Mouse (Mus musculus) retina, adult 2 months (tissue): ENCODE data around the gene Ppp1r14a.
A peak's percentile ranks its signal among the peaks of the same experiment; 100 is the strongest.

Experiments
- DNase-seq: peaks from one replicate; pipeline ENCODE4 v3.0.0-alpha.2; 2012; ENCODE audit warnings: low read depth, low spot score

Ppp1r14a gene

DNA sequence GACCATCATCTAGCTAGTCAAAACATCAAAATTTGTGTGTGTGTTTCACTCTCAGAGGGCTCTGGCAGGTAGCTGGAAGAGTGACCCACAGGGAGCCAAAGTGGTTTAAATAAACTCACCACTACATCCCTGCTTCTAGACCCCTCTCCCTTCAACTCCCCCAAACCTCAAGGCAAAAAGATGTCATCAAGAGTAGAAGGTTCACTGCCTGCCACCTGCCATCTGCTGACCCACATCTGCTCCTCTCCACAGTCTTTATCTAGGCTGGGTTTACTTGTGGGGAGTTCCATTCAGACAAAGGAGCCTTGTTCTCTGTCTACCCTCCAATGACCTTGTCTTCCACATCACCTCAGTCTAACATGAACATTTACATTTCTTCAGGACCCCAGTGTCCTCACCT is 9.8 kb upstream of the Ppp1r14a start:
- DNase-seq, result no peak

DNA sequence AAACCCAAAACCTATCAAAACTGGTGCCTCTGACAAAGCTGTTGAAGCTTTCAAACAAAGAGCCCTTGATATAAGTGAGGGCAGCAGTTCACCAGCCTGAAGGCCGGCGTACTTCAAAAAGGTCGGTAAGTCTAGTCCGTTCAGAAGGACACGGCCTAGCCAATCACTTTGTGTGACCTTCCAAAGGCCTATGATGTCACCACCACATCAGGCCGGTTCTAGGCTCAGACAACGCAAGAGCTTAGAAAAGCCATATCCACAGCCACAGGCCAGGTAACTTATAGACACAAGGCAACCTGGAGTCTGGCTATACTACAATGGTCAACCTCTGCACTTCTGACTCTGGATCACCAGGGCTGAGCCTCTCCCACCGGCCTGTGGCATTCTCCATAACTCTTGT is 9.2 kb upstream of the Ppp1r14a start:
- no peak for DNase-seq

DNA sequence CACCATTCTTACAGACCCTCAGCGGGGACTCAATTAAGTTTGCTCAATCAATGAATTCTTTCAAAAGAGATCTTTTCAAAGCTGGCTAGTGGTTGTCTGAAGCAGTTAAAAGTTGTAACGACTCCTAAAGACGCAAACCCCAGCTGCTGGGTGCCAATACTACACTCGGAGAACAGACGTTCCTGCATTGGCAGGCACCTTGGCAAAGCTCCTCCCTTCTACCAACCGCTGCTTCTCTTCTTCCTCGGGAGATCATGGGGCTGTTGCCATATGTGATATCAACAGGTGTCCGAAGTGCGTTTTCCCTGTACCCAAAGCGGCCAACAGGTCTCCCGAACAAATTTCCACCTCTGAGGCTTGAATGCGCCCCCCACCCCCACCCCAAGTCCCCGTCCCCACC is 8.3 kb upstream of the Ppp1r14a start:
- no peak for DNase-seq

DNA sequence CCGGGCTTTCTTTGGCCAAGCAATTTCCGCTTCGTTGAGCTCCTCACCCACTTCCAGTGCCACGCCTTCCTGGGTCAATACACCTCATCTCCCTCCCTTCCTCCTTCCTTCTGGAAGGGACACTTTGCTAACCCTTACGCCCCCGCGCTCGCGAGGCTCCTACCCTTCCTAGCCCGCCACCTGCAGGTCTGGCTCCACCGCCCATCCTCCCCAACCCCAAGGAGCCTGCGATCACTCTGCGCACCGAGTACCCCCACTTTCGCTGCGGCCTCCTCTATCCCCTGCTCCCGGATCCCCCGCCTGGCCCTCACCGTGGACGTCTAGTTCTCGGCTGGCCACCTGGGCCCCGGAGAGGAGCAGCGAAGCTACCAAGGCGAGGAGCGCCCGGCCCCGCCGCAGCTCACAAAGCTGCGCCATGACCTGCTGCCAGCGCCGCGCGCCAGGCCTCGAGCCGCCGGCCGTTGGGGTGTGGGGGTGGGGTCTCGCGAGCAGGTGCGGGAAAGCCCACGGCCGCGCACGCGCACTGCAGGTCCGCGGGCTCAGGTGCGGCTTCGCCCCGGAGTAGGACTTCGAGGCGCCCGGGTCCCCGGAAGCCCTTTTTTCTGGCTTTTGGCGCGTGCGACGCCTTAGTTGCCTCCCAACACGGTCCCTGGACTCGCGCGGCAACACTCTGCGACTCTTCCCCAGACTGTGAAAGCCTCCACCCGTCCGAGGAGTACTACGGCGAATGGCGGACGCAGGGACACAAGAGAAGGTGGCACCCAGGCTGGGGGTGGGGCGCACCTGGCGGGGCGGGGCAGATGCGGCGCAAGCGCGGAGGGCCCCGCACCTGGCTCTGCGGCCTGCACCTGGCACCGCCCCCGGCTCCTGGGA is 7.7 kb upstream of the Ppp1r14a start, which contains the start of gene Spint2:
TSS of gene Spint2 (minus strand) at position 712 of the 873 bp plus-strand sequence.
- DNase-seq, result peak; percentile 69

DNA sequence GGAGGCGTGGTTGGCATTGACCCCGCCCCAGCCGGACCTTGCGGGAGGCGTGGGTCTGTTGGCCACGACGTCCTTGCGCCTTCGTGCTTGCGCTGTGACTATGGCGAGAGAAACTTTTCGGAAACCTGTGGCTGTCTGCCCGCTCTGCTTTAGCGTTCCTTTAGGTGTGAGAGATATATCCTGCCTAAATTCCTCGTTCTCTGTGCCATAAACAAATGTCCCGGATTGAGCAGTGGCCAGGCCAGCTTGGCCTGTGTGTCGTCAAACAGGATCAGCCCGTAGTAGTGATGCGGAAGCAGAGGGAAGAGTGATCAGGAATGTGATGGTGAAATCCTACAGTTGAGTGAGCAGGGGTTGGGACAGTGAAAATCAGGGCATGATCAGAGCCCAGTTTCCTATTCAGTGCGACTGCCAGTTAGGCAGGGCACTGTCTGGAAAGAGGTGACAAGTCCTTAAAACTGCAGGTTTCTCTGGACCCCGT is 7.0 kb upstream of the Ppp1r14a start:
- DNase-seq, result no peak

DNA sequence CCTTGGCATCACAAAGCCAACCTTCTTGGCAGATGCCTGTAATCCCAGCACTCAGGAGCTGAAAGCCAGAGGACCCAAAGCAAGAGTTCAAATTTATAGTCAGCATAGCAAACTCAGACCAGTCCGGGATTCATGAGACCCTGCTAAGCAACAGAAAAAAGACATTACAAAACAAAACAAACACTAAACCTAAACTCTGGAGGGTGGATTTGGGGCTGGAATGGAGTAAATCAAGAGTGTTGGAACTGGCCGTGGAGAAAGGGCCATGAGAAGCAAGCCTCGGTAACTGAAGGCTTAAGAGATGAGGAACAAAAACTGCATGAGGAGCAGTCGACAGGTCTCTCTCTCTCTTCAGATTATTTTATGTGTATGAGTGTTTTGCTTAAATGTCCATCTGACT is 5.2 kb upstream of the Ppp1r14a start:
- no peak for DNase-seq

DNA sequence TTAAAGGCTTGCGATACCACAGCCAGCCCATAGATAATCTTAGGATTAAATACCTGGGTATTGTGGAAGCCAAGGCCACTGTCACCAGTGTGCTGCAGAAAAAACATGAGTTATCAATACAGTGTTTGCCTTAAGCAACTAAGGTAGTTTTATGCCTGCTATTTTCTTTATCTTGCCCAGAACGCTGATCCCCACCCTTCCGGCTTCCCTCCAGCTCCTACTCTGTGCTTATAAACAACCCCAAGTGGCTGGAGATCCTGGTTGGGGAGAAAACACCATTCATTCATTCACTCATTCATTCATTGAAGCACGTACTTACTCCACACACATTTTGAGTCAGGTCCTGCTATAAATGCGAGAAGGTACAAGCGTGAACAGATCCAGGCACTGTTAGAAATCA is 4.6 kb upstream of the Ppp1r14a start:
- DNase-seq, result no peak

DNA sequence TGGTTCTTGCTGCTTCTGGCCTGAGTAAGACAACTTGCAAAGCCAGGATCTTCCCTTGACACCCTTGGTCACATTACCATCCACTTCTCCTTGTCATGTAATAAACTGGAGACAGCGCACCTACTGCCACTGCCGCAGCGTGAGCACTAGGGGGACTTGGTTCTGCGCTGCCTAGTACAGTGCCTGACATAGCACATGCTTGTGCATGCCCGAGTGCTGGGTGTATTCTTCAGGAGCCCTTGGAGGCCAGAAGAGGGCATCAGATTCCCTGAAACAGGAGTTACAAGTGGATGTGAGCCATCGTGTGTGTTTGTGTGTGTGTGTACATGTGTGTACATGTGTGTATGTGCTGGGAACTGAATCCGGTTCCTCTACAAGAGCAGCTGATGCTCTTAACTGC is 1.6 kb upstream of the Ppp1r14a start:
- no peak for DNase-seq

DNA sequence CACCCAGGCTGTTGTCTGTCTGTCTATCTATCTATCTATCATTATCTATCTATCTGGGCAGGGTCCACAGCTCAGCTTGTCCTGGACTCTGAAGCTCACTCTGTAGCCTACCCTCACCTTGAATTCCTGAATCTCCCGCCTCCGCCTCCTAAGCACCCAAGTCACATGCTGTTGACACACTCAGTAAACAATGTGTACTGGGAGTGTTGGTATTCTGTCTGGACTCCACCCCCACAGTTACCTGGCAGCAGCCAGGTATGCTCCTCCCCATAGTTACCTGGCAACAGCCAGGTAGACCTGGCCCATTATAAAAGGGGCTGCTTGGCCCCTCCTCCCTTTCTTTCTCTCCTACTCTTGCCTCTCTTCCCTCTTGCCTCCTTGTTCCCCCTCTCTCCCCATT is 1.0 kb upstream of the Ppp1r14a start:
- DNase-seq, result no peak

DNA sequence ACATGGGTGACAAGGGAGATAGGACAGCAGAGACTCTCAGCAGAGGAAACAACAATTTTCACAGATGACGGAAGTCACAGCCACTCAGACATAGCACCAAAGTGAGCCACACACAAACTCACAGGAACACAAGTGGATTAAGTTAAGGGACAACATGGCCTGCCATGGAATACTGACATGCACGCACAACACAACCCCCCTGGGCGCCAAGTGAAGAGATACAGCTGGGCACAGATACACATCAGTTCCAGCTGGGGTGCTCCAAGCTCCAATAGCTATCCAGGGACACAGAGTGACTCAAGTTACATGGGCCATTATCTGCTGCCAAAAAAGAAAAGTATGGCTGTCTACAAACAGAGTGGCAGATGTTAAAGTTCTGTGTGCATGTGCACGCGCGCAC is 748 bp downstream of the Ppp1r14a start:
- DNase-seq, result no peak

DNA sequence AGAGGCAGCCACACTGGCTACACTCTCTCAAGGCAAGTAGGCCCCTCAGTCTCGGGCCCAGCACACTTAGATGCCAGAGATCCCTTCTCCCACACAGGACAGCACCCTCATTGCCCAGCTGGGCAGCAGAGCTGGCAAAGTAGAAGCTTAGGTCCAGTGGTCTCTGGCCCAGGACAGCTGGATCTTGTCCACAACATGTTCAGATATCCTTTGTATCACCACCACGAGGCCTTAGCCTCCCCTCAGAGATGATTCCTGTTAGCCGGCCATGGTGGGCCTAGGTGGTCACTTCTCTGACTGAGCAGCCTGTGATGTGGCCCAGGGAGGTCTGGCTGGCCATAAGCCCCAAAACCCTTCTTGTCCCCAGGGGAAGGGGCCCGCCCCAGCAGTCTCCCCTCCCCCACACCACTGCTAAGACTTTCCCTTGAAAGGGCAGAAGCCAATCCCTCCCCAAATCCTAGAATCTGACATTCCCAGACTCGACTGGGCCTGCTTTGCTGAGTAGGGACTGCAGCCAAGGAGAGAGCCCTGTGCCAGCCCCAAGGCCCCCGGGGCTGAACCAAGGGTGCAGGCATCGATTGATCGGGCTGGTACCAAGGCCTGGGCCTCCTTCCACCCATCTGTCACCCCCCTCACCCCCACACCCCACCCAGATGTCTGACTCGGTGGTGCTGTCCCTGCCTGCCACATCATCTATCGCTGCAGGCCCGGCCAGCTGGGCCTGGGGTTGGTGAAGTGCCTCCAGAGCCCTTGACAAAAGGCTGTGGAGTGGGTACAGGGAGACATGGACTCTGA is 1.8 kb downstream of the Ppp1r14a start:
- no peak for DNase-seq

DNA sequence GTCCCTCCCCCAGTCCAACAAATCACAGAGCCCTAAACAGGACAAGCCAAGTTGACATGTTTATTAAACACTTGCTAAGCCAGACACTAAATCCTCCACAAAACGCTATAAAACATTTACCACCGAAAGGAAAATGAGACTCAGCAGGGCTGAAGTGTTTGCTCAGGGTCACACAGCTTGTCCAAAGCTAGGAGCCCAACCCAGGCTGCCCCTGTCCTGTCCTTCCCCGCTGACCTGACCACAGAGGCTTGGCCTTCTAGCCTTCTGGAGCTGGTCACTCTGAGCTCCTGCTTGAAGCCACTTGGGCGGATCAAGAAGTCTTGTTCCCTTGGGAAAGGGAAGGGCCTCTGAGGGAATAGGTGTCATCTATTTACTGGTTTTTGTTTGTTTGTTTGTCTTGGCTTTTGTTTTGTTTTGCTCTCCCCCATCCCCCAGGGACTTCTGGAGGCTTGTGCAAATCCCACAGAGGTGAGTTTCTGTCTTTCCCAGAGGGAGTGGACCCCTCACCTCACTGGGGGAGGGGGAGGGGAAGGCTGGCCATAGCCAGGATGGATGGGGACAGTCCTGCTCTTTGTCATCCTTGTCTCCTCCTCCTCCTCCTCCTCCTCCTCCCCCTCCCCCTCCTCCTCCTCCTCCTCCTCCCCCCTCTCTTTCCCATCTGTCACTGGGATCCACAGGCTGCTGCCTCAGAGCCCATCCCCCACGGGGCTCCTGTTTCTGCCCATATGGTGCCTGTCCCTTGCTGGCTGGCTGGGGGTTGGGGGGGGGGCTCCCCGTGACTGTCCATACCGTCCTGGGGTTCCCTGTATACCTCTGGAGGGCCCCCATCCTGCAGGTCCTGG is 2.7 kb downstream of the Ppp1r14a start:
- DNase-seq, result no peak

DNA sequence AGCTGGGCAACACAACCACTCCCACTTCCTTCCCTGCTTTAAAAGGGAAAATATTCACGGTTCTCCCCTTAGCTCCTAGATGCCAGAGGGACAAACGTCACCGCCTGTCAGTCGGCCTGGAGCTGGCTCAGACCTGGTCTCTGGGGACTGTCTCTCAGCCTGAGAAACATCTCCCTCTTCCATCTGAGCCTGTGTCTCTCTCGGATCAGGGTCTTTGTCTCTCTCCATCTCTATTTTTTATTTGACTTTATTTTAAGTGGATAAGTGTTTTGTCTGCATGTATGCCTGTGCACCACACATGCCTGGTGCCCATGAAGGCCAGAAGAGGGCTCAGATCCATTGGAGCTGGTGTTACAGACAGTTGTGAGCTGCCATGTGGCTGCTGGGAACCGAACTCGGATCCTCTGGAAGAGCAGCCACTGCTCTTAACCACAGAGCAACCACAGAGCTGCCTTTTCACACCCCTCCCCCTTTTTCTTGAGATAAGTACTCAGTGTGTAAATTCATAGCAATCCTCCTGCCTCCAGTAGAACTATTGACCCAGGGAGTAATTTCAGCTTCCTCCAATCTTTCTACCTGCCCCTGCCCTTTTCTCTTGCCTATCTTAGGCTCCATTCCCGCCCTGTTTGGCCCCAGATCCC is 3.5 kb downstream of the Ppp1r14a start:
- DNase-seq, result no peak

DNA sequence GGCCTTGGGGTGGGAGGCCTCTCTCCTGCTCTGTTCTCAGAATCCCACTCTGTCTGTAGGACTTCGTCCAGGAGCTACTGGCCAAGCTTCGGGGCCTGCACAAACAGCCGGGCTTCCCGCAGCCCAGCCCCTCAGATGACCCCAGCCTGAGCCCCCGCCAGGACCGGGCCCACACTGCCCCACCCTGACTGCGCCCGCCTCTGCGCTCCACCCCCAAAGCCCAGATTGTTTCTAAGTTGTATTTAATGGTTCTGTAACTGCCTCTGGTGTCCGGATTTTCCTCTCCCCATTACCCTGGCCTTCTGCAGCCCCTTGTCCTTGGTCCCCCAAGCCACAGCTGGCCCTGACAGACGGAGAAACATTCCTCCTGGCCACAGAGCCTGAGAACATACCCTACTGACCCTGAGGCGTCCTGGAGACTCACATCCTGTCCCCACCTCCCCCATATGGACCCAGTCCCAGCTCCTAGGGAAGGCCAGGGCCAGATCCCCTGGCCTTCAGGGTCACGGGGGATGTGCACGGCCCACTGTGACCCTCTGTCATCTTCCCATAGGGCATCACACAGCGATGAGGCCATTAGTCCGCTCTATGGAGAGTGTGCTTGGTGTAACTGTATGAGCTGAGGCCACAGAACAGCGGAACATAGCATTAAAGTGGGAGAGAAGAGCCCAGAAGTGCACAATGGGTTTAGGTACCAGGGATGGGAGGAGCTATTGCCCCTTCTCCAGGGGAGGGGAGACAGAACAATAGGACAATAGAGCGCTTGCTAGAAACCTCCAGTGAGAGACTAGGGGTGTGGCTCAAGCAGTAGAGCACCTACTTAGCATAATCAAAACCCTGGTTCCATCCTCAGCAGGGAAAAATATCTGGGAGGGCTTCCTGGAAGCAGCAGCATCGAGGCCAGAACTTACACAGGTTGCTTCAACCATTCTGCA is 4.3 kb downstream of the Ppp1r14a start:
- DNase-seq, result no peak

DNA sequence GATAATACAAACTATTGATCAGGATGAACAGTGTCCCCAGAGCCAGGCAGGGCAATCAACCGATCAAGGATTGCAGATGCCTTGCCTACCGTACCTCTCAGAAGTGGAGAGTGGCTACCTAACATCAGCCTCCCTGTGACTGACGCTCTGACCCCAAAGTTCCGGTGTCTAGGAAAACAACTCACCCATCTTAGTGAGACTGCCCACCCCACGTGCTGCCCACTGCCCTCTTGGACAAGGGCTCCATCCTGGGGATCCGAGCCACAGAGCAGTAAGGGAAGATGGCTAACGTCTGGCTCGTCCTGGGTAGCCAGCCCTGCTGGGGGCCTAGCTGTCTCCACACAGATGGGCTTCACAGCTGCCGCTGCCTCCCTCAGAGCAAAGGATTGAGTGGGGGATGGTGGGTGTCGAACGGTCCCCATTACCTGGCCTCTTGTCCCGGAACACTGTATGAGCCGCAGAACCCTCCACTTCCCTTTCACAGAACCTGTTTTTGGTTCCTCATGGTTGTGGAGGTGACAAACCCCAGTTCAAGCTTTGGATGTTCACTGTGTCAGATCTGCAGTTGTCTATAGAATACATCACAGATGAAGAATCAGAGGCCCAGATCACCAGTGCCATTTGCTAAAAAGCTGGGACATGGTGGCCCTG is 5.1 kb downstream of the Ppp1r14a start:
- DNase-seq, result no peak

DNA sequence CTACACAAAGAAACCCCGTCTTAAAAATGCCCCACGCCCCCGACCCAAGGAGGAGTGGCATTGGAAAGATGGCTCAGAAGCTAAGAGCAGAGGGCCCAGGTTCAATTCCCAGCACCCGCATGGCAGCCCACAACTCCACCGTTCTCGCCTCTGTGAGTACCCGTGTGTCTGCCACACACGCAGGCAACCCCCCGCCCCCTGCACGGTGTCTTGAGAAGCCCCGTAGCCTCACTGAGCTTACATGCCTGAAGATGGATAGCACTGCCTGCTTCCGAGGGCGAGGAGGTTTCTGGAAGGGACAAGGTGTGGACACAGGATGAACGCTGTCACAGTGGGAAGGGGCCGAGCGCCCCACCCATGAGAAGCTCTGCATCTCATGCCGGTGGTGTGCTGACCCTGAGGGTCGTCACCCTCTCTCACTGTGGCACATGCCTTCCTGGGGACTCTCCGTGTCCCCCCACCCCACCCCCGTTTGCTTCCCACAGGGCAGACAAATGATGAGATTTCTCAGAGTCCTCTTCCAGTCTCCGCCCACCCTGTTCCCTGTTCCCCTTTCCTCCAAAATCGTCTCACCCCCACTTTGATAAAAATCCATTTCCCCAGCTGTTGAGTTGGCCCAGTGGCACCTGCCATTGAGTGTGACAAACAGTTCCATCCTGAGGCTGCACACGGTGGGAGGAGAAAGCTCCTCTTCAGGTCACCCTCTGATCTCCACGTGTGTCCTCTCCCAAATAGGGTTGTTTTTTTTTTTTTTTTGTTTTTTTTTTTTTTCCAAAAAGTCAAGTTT is 6.9 kb downstream of the Ppp1r14a start:
- DNase-seq, result no peak

DNA sequence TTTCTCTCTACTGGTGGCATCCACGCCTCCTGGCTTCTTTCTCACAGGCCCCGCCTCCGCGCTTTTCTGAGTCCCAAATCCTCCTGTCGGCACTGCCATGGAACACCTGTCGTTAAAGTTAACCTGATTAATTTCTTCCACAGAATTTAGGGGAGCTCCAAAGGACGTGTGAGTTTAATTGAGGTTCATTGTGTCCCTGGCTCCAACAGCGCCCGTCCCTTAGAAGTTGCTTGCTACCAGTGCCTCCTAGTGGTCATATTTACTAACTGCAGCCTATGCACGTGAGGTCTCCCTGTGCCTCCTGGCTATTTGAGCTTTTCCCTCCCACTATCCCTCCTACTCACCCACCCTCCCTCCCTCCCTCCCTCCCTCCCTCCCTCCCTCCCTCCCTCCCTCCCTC is 7.9 kb downstream of the Ppp1r14a start:
- DNase-seq, result peak; percentile 60

DNA sequence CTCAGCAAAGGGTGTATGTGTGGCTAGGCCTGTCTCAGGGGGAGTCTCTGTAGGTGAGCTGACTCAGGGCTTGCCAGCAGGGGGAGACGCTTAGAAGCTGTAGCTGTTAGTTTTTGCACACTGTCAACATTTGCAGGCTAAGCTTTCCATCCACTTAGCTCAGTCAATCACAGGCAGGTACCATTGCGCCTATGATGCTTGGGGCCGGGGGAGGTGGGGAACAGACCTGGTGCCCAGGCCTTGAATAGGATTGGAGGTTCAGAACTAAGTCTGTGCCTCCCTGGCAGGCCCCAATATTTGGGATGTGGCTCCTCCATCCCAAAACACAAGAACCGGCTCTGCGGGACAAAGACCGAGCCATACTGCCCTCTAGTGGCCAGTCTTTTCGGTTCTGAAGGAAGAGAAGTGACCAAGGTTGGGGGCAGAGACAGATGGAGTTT is 12.0 kb downstream of the Ppp1r14a start:
- DNase-seq, result no peak

DNA sequence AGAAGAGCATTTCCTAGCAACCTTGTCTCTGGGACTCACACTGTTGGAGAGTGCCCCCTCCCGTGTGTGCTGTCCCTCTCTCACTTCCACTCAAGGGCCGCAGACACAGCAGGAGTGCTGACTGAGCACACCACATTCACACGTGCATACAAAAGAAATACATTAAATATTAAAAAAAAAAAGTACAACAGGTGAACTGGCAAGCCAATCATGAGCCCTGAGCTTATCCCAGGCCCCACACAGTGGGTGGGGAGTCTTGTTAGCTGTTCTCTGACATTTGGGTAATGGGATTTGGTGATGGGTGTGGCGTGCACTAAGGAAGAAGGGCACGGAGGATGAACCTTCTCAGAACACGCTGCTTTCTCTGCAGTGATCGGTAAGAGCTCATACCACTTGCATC is 13.5 kb downstream of the Ppp1r14a start:
- DNase-seq, result no peak
